Mouse (Mus musculus): ENCODE data around the gene Tmed10. TPM values are rescaled to one million over a fixed set of nuclear protein-coding genes. Genes with fewer than 3 reads are reported as not detected.

The Tmed10 gene
- 243 and 321 TPM in 2 replicates for polyA plus RNA-seq (2012; rRNA removed; ENCODE audit: low replicate concordance)

GRCm38 (mm10) chr12:85374561-85375272 is at the start of gene Tmed10:
TSS of gene Tmed10 (minus strand) at chr12:85374847.

GRCm38 (mm10) chr12:85339243-85339729 is 35.4 kb downstream of the Tmed10 start, which contains the start of gene Nek9:
TSS of gene Nek9 (minus strand) at chr12:85339362.

Other genes starting within 250 kb of the Tmed10 start
- 0.47 and 0.98 TPM in 2 replicates for gene Rps6kl1, start 223.6 kb downstream of the Tmed10 start, polyA plus RNA-seq (2012; rRNA removed; ENCODE audit: low replicate concordance)
- gene Pgf, start 197.1 kb downstream of the Tmed10 start, polyA plus RNA-seq (2012; rRNA removed; ENCODE audit: low replicate concordance), result 0.60 and 0.70 TPM in 2 replicates
- gene Eif2b2, start 155.4 kb downstream of the Tmed10 start, polyA plus RNA-seq (2012; rRNA removed; ENCODE audit: low replicate concordance), result 58.8 and 91.2 TPM in 2 replicates
- gene Mlh3, start 104.2 kb downstream of the Tmed10 start, polyA plus RNA-seq (2012; rRNA removed; ENCODE audit: low replicate concordance), result 0.85 and 0.93 TPM in 2 replicates
- gene Acyp1, start 86.4 kb downstream of the Tmed10 start, polyA plus RNA-seq (2012; rRNA removed; ENCODE audit: low replicate concordance), result 1.5 and 2.5 TPM in 2 replicates
- 0.17 and 0.22 TPM in 2 replicates for gene Zc2hc1c, start 86.3 kb downstream of the Tmed10 start, polyA plus RNA-seq (2012; rRNA removed; ENCODE audit: low replicate concordance)
- gene Nek9, start 35.5 kb downstream of the Tmed10 start, polyA plus RNA-seq (2012; rRNA removed; ENCODE audit: low replicate concordance), result 7.3 and 8.0 TPM in 2 replicates
- gene Fos, start 99.0 kb upstream of the Tmed10 start, polyA plus RNA-seq (2012; rRNA removed; ENCODE audit: low replicate concordance), result 81.3 and 338 TPM in 2 replicates
- gene Jdp2, start 224.2 kb upstream of the Tmed10 start, polyA plus RNA-seq (2012; rRNA removed; ENCODE audit: low replicate concordance), result 3.4 and 6.3 TPM in 2 replicates

All from duodenum, adult 2 months (tissue).